13 mouse cellular contexts compared by ENCODE assay signal in genomic region chr17:47197957-47198356, GRCm38 (mm10).
DNase-seq lines count a peak whose midpoint lies in the region; ATAC-seq and TF ChIP-seq lines count a peak whose summit lies in the region.
"Had no signal": no experiment of that assay in that cellular context is flagged by ENCODE, and none has a peak within 500 bp of the region (broad histone marks: within the 10 kb centered on the region; RNA-seq: fewer than 3 reads in every experiment).

No protein-coding gene starts in this region.

- 59% methylated on average over 7 of the region's 7 CpGs for WGBS in hindbrain, postnatal 0 days
- whole genome bisulfite sequencing in hindbrain, embryonic 16.5 days, result 71% methylated on average over 7 of the region's 7 CpGs
- WGBS in embryonic facial prominence, embryonic 13.5 days, result 39% methylated on average over 7 of the region's 7 CpGs
- 55% methylated on average over 7 of the region's 7 CpGs for WGBS in limb, embryonic 12.5 days

- peak; percentile 13 to 14 for DNase-seq in cerebellum, postnatal 36 days
- DNase-seq in hindbrain, postnatal 0 days (ENCODE audit: low spot score), result no peak
- no peak for DNase-seq in lung, postnatal 25 days (ENCODE audit: low spot score)
- no peak for DNase-seq in left cerebral cortex, adult 9 months (ENCODE audit: low spot score in 2 of 2)
- DNase-seq: liver, postnatal 0 days; right cerebral cortex, adult 18-20 months; thymus, postnatal 25 days had no signal

- H3K9ac ChIP-seq in hindbrain, postnatal 0 days (replicated peaks; ENCODE audit: low read length), result no peak overlapping the region
- H3K9ac ChIP-seq in hindbrain, embryonic 16.5 days (ENCODE audit: low read depth, low read length), result no peak overlapping the region; the same call in 1 of the 2 replicates
- 0 out of 2 replicates have a peak overlapping the region, but pooled peaks have one; percentile 27 for H3K9ac ChIP-seq in embryonic facial prominence, embryonic 13.5 days
- H3K9ac ChIP-seq in limb, embryonic 12.5 days (replicated peaks), result no peak overlapping the region
- H3K9ac ChIP-seq: liver, postnatal 0 days had no signal

- no peak overlapping the region for H3K4me2 ChIP-seq in hindbrain, postnatal 0 days (ENCODE audit: low read depth, low read length)
- no peak overlapping the region for H3K4me2 ChIP-seq in hindbrain, embryonic 16.5 days (ENCODE audit: low read length)
- no peak overlapping the region for H3K4me2 ChIP-seq in embryonic facial prominence, embryonic 13.5 days
- no peak overlapping the region for H3K4me2 ChIP-seq in limb, embryonic 12.5 days

- no peak for TF ChIP-seq CTCF in hindbrain, postnatal 0 days (IDR thresholded peaks at IDR 0.05; ENCODE audit: low read depth)

- no peaks in the 10 kb centered on the region for H3K36me3 ChIP-seq in hindbrain, postnatal 0 days (ENCODE audit: insufficient read depth, low read length)
- H3K36me3 ChIP-seq in hindbrain, embryonic 16.5 days (ENCODE audit: control insufficient read depth, insufficient read depth, low read length), result no peaks in the 10 kb centered on the region
- H3K36me3 ChIP-seq in embryonic facial prominence, embryonic 13.5 days, result peaks cover 13% of the 10 kb centered on the region
- H3K36me3 ChIP-seq in limb, embryonic 12.5 days, result peaks cover 23% of the 10 kb centered on the region

- no peaks in the 10 kb centered on the region for H3K27me3 ChIP-seq in hindbrain, postnatal 0 days (ENCODE audit: insufficient read depth, low read length)
- H3K27me3 ChIP-seq in hindbrain, embryonic 16.5 days (replicated peaks; ENCODE audit: control insufficient read depth, insufficient read depth, low read length), result no peaks in the 10 kb centered on the region
- H3K27me3 ChIP-seq in embryonic facial prominence, embryonic 13.5 days, result no peaks in the 10 kb centered on the region
- H3K27me3 ChIP-seq in limb, embryonic 12.5 days, result no peaks in the 10 kb centered on the region

- H3K9me3 ChIP-seq in hindbrain, postnatal 0 days (ENCODE audit: low read length), result peaks cover 4% of the 10 kb centered on the region; the same call in 1 of the 2 replicates
- no peaks in the 10 kb centered on the region for H3K9me3 ChIP-seq in hindbrain, embryonic 16.5 days (ENCODE audit: control insufficient read depth, low read length)
- peaks cover 7% of the 10 kb centered on the region; the same call in 1 of the 2 replicates for H3K9me3 ChIP-seq in embryonic facial prominence, embryonic 13.5 days
- peaks cover 16% of the 10 kb centered on the region; the same call in 1 of the 2 replicates for H3K9me3 ChIP-seq in limb, embryonic 12.5 days

- no peak for ATAC-seq in cerebellum, adult (ENCODE audit: insufficient number of reproducible peaks, low FRiP score, low TSS enrichment)
- 0 out of 2 replicates have a peak, but pooled peaks have one; percentile 24 for ATAC-seq in hindbrain, postnatal 0 days
- ATAC-seq in hindbrain, embryonic 16.5 days, result no peak
- ATAC-seq in embryonic facial prominence, embryonic 13.5 days (ENCODE audit: insufficient number of reproducible peaks, insufficient read depth, low FRiP score, low TSS enrichment, low read depth), result no peak
- ATAC-seq in limb, embryonic 12.5 days (ENCODE audit: insufficient number of reproducible peaks, insufficient read depth, low FRiP score, low TSS enrichment, low read depth), result no peak
- ATAC-seq: activated CD4-positive, CD25-positive, alpha-beta regulatory T cell, adult 4 months; inflammation-experienced regulatory T-cells, adult 6 months; liver, postnatal 0 days had no signal

- H3K4me1 ChIP-seq in hindbrain, postnatal 0 days (ENCODE audit: insufficient read depth, low read length), result no peaks in the 10 kb centered on the region
- H3K4me1 ChIP-seq in hindbrain, embryonic 16.5 days (ENCODE audit: control insufficient read depth, insufficient read depth, low read depth, low read length), result no peaks in the 10 kb centered on the region; the same call in none of the 2 replicates
- H3K4me1 ChIP-seq in embryonic facial prominence, embryonic 13.5 days, result peaks cover 23% of the 10 kb centered on the region
- H3K4me1 ChIP-seq in limb, embryonic 12.5 days (replicated peaks), result peaks cover 46% of the 10 kb centered on the region

- H3K4me3 ChIP-seq in hindbrain, postnatal 0 days (ENCODE audit: low read length), result no peak overlapping the region
- H3K4me3 ChIP-seq in hindbrain, embryonic 16.5 days (ENCODE audit: low read length), result no peak overlapping the region
- no peak overlapping the region for H3K4me3 ChIP-seq in embryonic facial prominence, embryonic 13.5 days
- no peak overlapping the region for H3K4me3 ChIP-seq in limb, embryonic 12.5 days (replicated peaks)

- H3K27ac ChIP-seq in hindbrain, postnatal 0 days, result no peak overlapping the region
- H3K27ac ChIP-seq in hindbrain, embryonic 16.5 days (ENCODE audit: low read depth, low read length), result no peak overlapping the region
- H3K27ac ChIP-seq in embryonic facial prominence, embryonic 13.5 days, result peak overlapping the region; percentile 45
- 0 out of 2 replicates have a peak overlapping the region, but pooled peaks have one; percentile 45 for H3K27ac ChIP-seq in limb, embryonic 12.5 days

Comparison
In these comparisons a context has a peak if more than half of its experiments do, and no peak if none do; other contexts are left out.
1. DNase-seq: peak in cerebellum, postnatal 36 days (2 of 2); none in hindbrain, postnatal 0 days (single experiment), lung, postnatal 25 days (single experiment) and left cerebral cortex, adult 9 months (0 of 2).
2. H3K27ac ChIP-seq: peak in embryonic facial prominence, embryonic 13.5 days (single experiment) and limb, embryonic 12.5 days (single experiment); none in hindbrain, postnatal 0 days (single experiment) and hindbrain, embryonic 16.5 days (single experiment).